Mouse (Mus musculus): ENCODE data around the gene Itgb8. TPM values are rescaled to one million over a fixed set of nuclear protein-coding genes. Genes with fewer than 3 reads are reported as not detected.

Itgb8 gene
- polyA plus RNA-seq, 2 experiments, result 0.02 TPM; not detected in 1

DNA sequence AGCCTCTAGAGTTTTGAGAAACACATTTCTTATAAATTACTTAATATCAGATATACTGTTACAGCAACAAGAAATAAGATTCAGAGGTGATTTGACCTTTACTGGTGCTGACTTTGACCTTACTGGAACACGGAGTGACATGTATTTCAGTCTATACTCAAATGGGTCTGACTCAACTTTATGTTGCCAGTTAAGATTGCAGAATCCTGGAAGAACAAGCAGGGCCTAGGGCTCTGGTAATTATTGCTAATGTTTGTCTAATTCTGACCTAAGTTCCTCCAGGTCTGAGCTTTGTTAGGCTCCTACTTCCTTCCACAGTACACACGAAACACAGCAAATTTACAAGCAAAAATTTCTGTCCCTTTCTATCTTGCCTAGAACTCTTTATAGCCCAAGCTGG, 28.0 kb downstream of the Itgb8 start:
- no peaks in the 10 kb centered on the region for H3K9me3 ChIP-seq (ENCODE audit: control insufficient read depth, low read length)
- no peak overlapping the region for H3K4me3 ChIP-seq (ENCODE audit: insufficient read depth in 1 of 2, low read depth in 2 of 2, low read length in 2 of 2)
- ATAC-seq (ENCODE audit: insufficient read depth) (no peak), DNase-seq (ENCODE audit: low read depth in 3 of 3, low spot score in 3 of 3) (no peak)
- no peak overlapping the region for H3K4me2 ChIP-seq (ENCODE audit: low read depth)
- H3K36me3 ChIP-seq (replicated peaks; ENCODE audit: control insufficient read depth, insufficient read depth, low read depth), result no peaks in the 10 kb centered on the region
- no peaks in the 10 kb centered on the region for H3K27me3 ChIP-seq (ENCODE audit: control insufficient read depth, insufficient read depth, low read length)
- no peaks in the 10 kb centered on the region for H3K4me1 ChIP-seq (replicated peaks; ENCODE audit: control insufficient read depth in 2 of 2, insufficient read depth in 2 of 2, low read length in 1 of 2)
- no peak overlapping the region for H3K9ac ChIP-seq (replicated peaks)
- no peak overlapping the region for H3K27ac ChIP-seq
- 58% methylated on average over 2 of the region's 2 CpGs for WGBS (ENCODE audit: insufficient replicate concordance)
- TF ChIP-seq EP300 (IDR thresholded peaks at IDR 0.05; ENCODE audit: low read depth) (no peak), CTCF (IDR thresholded peaks at IDR 0.05; ENCODE audit: low read depth) (no peak)

DNA sequence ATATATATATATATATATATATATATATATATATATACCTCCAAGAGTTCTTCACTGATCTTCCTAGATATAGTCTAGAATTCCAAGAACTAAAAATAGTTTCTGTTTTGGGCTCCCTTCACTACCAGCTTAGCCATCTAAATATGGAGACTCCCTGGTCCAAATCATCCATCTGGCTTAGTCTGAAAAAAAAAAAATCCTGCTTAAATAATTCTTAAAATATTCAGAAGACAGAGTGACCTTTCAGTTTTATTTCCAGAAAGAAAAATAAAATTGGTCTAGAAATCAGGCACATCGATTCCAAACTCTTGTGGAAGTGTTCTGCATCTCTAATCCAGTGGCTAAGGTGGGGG, 28.6 kb downstream of the Itgb8 start:
- no peak overlapping the region for H3K9ac ChIP-seq (replicated peaks)
- 60% methylated on average over 1 of the region's 1 CpGs for WGBS (ENCODE audit: insufficient replicate concordance)
- H3K27me3 ChIP-seq (ENCODE audit: control insufficient read depth, insufficient read depth, low read length), result no peaks in the 10 kb centered on the region
- H3K4me2 ChIP-seq (ENCODE audit: low read depth), result no peak overlapping the region
- H3K27ac ChIP-seq, result no peak overlapping the region
- TF ChIP-seq EP300 (IDR thresholded peaks at IDR 0.05; ENCODE audit: low read depth), result no peak
- H3K36me3 ChIP-seq (replicated peaks; ENCODE audit: control insufficient read depth, insufficient read depth, low read depth), result no peaks in the 10 kb centered on the region
- H3K4me3 ChIP-seq (ENCODE audit: insufficient read depth in 1 of 2, low read depth in 2 of 2, low read length in 2 of 2), result no peak overlapping the region
- H3K4me1 ChIP-seq (replicated peaks; ENCODE audit: control insufficient read depth in 2 of 2, insufficient read depth in 2 of 2, low read length in 1 of 2), result no peaks in the 10 kb centered on the region
- no peak for ATAC-seq (ENCODE audit: insufficient read depth)
- no peaks in the 10 kb centered on the region for H3K9me3 ChIP-seq (ENCODE audit: control insufficient read depth, low read length)
- DNase-seq (ENCODE audit: low read depth in 3 of 3, low spot score in 3 of 3), result no peak

DNA sequence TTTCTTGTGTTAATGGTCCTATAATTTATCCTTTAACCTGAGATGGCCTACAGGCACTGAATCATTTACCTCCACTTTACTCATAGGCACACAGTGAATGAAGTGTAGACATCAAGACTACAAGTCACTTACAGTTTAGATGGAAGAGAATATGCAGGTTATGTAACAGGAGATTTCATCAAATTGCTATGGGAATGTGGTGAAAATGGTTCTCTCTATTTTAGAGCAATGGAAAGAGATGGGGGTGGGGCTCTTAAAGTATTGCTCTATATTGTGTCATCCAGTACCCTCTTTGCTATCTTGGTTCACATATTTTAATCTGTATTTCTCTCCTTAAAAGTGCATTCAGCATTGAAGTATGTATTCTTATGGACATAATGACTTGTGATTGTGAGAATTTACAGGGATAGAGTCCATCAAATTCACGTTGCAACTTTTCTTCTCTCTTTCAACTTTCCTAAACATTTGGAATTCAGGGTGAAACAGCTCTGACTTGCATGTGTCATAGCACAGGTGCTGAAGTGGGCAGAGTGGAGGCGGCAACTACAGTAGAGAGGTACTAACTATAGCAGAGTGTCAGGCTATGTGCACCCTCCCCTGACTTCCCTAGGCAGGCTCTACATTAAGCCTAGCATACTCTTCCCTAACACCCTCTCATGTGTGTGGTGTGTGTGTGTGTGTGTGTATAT, 29.1 kb downstream of the Itgb8 start:
- DNase-seq (ENCODE audit: low read depth in 3 of 3, low spot score in 3 of 3), result no peak
- Histone ChIP-seq H3K9ac (replicated peaks) (no peak overlapping the region), H3K27ac (no peak overlapping the region), H3K4me1 (replicated peaks; ENCODE audit: control insufficient read depth in 2 of 2, insufficient read depth in 2 of 2, low read length in 1 of 2) (no peaks in the 10 kb centered on the region), H3K9me3 (ENCODE audit: control insufficient read depth, low read length) (no peaks in the 10 kb centered on the region), H3K27me3 (ENCODE audit: control insufficient read depth, insufficient read depth, low read length) (no peaks in the 10 kb centered on the region), H3K4me3 (ENCODE audit: insufficient read depth in 1 of 2, low read depth in 2 of 2, low read length in 2 of 2) (no peak overlapping the region), H3K4me2 (ENCODE audit: low read depth) (no peak overlapping the region), H3K36me3 (replicated peaks; ENCODE audit: control insufficient read depth, insufficient read depth, low read depth) (no peaks in the 10 kb centered on the region)
- TF ChIP-seq CTCF (IDR thresholded peaks at IDR 0.05; ENCODE audit: low read depth) (no peak), EP300 (IDR thresholded peaks at IDR 0.05; ENCODE audit: low read depth) (no peak)
- no peak for ATAC-seq (ENCODE audit: insufficient read depth)
- WGBS (ENCODE audit: insufficient replicate concordance), result 48% methylated on average over 2 of the region's 2 CpGs

DNA sequence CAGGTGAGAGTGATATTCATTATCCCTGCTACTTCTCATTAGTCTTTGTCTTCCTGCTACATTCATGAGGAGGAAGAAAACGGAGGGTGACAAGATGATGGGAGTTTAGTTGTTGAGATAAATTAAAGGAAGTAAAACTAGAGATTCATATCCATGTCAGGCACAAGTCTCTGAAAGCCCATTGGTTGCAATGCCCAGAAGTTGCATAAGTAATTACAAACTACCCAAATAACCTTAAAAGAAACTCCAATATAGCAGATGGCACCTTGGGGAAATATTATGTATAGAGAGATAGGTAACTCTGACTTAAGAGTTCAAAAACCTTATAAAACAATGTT, 31.2 kb downstream of the Itgb8 start:
- ATAC-seq (ENCODE audit: insufficient read depth) (no peak), DNase-seq (ENCODE audit: low read depth in 3 of 3, low spot score in 3 of 3) (no peak)
- no peaks in the 10 kb centered on the region for H3K9me3 ChIP-seq (ENCODE audit: control insufficient read depth, low read length)
- H3K27me3 ChIP-seq (ENCODE audit: control insufficient read depth, insufficient read depth, low read length), result no peaks in the 10 kb centered on the region
- no peak overlapping the region for H3K4me3 ChIP-seq (ENCODE audit: insufficient read depth in 1 of 2, low read depth in 2 of 2, low read length in 2 of 2)
- H3K27ac ChIP-seq, result no peak overlapping the region
- WGBS (ENCODE audit: insufficient replicate concordance), result 15% methylated on average over 1 of the region's 1 CpGs
- no peak overlapping the region for H3K9ac ChIP-seq (replicated peaks)
- no peak overlapping the region for H3K4me2 ChIP-seq (ENCODE audit: low read depth)
- H3K36me3 ChIP-seq (replicated peaks; ENCODE audit: control insufficient read depth, insufficient read depth, low read depth), result no peaks in the 10 kb centered on the region
- H3K4me1 ChIP-seq (replicated peaks; ENCODE audit: control insufficient read depth in 2 of 2, insufficient read depth in 2 of 2, low read length in 1 of 2), result no peaks in the 10 kb centered on the region
- TF ChIP-seq CTCF (IDR thresholded peaks at IDR 0.05; ENCODE audit: low read depth) (no peak), EP300 (IDR thresholded peaks at IDR 0.05; ENCODE audit: low read depth) (no peak)

DNA sequence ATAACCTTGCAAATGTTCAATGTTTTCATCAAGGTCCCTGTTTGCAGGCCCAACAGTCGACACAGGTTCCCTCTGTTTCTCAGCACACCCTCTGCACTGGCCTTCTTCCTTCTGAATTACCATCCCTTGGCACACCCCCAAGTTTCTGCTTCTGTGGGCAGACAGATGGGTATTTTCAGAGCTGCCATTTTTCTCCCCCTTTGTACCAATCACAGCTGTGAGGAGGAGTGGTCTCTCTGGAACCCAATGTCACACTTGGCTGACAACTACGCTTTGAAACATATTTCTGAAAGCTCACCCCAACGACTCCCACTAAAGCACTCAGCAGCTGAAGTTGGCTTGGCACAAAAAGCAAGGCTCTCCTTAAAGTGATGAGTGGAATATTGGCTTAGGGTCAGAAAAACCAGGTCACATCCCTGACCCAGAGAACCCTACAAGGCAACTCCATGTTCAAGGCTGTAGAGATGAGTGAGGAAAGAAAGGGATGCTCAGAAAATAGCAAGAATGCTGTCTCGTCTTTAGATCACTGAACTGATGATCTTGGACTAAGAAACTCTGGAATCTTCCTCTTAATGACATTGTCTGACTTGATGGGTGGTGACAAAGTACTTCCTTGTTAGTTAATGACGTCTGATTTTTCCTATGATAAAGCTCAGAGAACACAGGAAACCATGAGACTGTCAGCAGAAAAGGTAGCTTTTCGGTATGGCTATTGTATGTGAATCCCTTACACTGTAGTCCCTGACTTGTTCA, 31.7 kb downstream of the Itgb8 start:
- Histone ChIP-seq H3K4me1 (replicated peaks; ENCODE audit: control insufficient read depth in 2 of 2, insufficient read depth in 2 of 2, low read length in 1 of 2) (no peaks in the 10 kb centered on the region), H3K4me2 (ENCODE audit: low read depth) (no peak overlapping the region), H3K9ac (replicated peaks) (no peak overlapping the region), H3K27me3 (ENCODE audit: control insufficient read depth, insufficient read depth, low read length) (no peaks in the 10 kb centered on the region), H3K27ac (no peak overlapping the region), H3K4me3 (ENCODE audit: insufficient read depth in 1 of 2, low read depth in 2 of 2, low read length in 2 of 2) (no peak overlapping the region), H3K36me3 (replicated peaks; ENCODE audit: control insufficient read depth, insufficient read depth, low read depth) (no peaks in the 10 kb centered on the region), H3K9me3 (ENCODE audit: control insufficient read depth, low read length) (no peaks in the 10 kb centered on the region)
- ATAC-seq (ENCODE audit: insufficient read depth), result no peak
- TF ChIP-seq EP300 (IDR thresholded peaks at IDR 0.05; ENCODE audit: low read depth), result no peak
- no peak for TF ChIP-seq CTCF (IDR thresholded peaks at IDR 0.05; ENCODE audit: low read depth)
- no peak for DNase-seq (ENCODE audit: low read depth in 3 of 3, low spot score in 3 of 3)
- 45% methylated on average over 6 of the region's 6 CpGs for WGBS (ENCODE audit: insufficient replicate concordance)

Measured in liver, embryonic 14.5 days (tissue).